Mouse (Mus musculus) thymus, postnatal 36 days (tissue): Measurements from ENCODE around the gene Vim.

Experiments used
- DNase-seq, 2 experiments: peaks; one replicate each; pipeline ENCODE4 v3.0.0; 2022; ENCODE audit warnings: mixed read lengths in 2 of 2

Vim gene

DNA sequence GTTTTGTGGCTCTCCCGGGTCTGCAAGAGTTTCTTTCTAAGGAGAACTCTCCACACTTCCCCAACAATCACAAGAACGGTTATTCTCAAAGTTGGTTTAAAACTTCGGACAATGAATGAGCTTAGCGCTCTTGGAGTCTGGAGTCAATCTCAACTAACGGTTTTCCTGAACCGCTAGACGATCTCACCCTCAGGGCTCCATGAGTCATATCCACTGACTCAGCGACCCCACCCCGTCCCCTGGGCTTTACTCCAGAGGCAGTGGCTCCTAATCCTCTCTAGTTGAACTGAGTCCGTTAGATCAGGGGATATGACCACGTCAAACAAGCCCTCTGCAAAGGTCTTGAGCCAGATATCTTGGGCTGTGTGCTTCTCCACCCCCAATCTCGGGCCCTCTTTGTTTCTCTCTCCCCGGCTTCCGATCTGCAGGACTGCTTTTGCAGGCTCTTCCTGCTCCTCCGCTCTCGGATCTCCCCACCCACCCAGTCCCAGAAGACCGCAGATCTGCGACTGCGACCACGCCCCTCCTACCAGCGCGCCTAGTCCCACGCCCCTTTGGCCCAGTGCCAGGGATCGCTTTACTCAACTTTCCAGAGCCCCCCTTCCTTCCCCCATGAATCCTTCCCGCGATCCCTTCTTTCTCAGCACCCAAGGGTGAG is at the start of gene Vim:
Gene Vim (plus strand): TSS at position 520 of the 658 bp plus-strand sequence.
- DNase-seq, result peak; percentile 87

DNA sequence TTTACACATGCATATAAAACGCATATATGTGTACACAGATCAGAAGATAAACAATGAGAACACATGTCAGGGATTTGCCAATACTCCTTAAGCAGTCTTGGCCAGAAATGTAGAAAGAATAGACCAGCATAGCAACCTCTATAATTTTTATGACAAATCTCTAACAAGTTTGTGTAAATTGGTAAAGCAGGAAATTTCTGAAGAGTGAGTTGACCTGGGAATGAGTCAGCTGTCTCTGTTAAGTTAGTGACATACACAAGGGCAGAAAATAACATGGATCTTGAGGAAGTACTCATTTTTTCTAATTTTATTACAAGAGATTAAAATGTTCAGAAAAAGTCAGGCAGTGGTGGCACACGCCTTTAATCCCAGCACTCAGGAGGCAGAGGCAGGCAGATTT is 47.5 kb upstream of the Vim start:
- no peak for DNase-seq

GRCm38 (mm10) chr2:13527125-13527524 is 46.6 kb upstream of the Vim start:
- DNase-seq, result no peak

GRCm38 (mm10) chr2:13527531-13527930 is 46.2 kb upstream of the Vim start:
- no peak for DNase-seq

DNA sequence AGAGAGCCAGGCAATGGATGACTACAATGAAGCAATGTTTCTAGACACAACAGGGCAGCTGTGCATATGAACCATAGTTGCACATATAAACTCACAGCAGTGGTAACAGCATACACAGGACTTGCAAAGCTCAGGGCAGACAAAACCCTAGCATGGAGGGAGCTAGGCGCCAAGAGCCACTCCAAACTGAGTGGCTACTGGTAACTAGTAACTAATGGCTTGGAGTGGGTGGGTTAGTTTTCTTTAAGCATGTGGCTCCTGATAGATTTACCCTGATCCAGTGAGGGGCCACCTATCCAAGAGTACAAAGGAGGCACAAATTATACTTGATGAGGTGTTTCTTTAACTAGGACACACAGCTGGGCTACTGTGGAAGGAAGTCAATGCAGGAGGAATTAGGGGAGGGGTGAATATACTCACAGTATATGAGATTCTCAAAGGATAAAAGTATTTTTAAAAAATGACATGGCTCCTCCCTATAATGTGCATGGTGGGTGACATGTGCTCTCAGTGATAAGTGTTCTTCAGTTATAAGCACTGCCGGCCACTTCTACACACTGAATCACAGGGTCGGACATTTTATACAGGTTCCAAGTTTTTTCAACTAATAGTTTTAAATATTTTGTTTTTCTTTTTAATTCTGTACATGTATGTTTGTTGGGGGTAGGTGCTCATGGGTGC is 44.3 kb upstream of the Vim start:
- DNase-seq, result no peak

DNA sequence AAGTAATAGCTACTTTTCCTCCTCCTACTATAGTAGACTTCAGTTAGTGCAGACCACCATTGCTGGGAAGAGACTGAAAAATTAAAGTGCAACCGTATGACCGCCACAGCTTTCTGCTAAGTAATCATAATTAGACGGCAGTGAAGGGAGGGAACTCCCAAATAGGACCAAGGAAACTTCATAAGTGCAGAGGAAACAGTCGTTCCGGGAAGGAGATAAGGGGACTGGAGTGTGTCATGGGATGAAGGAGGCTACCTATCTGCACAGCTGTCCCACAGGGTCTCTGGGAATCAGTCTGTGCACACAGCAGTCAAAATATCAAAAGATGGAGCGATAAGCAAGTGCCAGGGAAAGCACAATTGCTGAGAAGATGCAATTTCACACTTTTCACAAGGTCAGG is 43.1 kb upstream of the Vim start:
- no peak for DNase-seq

DNA sequence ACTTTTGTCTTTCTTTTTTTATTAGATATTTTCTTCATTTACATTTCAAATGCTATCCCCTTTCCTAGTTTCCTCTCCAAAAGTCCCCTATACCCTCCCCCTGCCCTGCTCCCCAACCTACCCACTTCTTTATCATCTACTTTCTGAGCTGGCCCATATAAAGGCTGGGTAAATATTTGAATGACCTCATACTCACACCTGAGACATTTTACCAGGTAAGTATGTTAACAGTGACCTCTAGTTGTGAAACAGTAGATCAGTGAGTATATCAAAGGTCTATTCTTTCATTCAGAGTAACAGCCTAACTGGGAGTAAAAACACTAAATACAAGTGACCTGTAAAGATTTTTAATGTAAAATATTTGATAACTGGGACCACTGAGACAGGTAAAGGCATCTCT is 37.0 kb upstream of the Vim start:
- DNase-seq, result no peak

GRCm38 (mm10) chr2:13537733-13538132 is 36.0 kb upstream of the Vim start:
- DNase-seq, result peak; percentile 58 to 59

DNA sequence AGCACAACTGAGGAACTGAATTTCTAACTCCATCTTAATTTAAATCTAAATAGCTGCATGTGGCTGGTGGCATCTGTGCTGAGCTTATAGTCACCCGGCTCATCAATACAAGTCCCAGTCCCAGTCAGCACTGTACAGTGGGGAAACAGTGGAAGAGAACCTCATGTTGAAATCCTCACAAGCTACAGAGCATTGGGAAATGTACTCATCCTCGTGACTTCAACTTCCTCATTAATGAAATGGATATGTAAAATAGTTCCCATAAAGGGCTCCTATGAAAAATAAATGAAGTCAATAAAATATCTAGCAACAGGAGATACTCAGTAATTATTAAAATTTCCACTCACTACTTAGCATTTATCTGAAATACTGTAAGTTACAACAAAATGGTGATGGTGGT is 35.5 kb upstream of the Vim start:
- no peak for DNase-seq

GRCm38 (mm10) chr2:13538704-13539377 is 34.9 kb upstream of the Vim start:
- no peak for DNase-seq

GRCm38 (mm10) chr2:13539860-13540259 is 33.9 kb upstream of the Vim start:
- DNase-seq, result no peak

DNA sequence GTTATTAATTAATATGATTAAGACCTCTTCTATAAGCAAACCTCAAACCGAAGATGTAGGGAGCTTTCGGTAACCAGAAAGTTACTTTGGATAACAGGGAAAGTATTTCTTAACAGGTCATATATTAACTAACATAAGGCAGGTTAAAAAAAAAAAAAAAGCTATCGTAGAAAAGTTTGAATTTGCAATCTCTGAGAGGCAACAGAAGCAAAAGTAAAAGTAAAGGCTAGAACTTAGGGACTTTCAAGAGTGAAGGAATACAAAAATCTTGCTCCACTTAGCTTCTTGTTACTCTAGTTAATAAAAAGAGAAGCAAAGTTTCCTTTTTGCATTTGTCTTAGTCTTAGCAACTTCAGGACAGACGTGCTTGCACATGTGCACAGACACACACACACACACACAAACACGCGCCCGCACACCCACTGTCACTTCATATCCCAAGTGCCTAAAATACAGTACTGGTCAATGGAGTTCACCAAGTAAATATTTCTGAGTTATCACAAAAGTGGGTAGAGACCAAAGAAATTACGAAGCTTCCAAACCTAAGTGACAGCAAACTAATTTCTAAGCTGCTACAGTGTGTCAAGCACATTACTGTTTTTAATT is 30.1 kb upstream of the Vim start:
- no peak for DNase-seq

DNA sequence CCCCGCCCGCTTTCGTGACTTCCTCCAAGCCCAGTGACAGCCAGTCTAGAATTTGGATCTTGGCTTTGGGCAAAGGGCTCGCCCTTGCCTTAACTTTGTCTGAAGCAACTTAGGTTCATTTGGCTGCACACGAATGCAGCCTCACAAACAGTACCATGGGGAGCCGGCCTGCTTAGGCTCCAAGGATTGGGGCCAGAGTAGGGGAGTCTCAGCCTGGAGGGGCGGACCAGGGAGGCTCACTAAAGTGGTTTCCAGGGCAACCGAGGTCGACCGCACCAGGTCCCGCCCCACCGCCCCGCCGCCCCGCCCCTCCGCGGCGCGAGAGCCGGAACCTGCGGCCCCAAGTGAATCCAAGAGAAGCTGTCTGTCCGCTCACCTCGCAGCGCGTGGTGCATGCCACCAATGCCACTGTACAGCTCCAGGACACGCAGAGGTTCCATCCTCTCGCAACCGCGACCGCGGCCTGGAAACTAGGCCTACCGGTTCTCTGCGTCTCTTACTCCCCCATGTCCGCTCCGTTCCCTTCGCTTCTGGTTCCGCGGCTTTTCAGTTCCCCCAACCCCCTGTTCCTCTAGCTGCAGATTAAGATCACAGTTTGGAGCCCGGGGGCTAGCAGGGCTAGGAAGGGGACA is 29.4 kb upstream of the Vim start, which contains the start of gene Trdmt1:
Gene Trdmt1 (minus strand): TSS at position 476 of the 632 bp plus-strand sequence.
- peak; percentile 81 to 82 for DNase-seq

GRCm38 (mm10) chr2:13548749-13549148 is 25.0 kb upstream of the Vim start:
- no peak for DNase-seq

DNA sequence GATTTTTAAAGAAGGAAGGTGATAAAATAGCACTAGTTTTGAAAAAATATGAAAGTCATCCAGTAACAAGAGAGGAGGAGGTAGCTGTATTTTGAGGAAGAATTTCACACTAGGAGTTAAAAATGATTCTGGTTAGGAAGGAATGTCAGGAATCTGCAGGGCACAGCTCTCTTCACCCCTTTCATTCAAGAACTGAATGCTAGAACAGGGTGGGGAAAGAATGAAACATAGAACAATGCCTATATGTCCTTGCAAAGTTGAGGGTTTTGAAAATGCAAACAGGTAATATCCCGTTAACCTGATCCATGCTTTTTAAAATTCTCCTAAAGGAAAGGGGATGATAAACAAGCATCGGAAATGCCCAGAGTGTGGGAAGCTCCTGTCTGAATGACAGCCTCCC is 19.8 kb upstream of the Vim start:
- DNase-seq, result no peak

- DNase-seq, result no peak
These were observed 17.5 kb upstream of the Vim start for GRCm38 (mm10) chr2:13556239-13556638.

GRCm38 (mm10) chr2:13557145-13558030 is 16.3 kb upstream of the Vim start:
- DNase-seq, result no peak

GRCm38 (mm10) chr2:13558607-13559262 is 15.0 kb upstream of the Vim start:
- no peak for DNase-seq

- DNase-seq, result no peak
These were observed 14.4 kb upstream of the Vim start for GRCm38 (mm10) chr2:13559303-13559702.

DNA sequence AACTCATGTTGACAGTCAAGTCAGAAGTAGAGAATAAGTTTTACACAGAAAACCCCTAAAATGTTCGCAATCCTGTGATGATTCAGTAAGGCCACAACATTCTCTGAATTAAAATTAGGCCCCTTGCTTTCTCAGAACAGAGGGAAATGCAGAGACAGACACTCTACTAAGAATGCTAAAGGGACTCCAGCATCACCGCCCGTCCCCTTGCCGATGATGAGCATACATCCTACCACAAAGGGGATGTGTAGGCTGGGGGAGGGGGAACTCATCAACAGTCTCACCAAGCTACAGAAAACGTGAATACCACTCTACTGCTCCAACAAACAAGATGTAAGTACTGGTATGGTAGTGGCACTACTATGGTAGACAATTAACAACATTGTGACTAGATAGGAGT is 14.0 kb upstream of the Vim start:
- no peak for DNase-seq

DNA sequence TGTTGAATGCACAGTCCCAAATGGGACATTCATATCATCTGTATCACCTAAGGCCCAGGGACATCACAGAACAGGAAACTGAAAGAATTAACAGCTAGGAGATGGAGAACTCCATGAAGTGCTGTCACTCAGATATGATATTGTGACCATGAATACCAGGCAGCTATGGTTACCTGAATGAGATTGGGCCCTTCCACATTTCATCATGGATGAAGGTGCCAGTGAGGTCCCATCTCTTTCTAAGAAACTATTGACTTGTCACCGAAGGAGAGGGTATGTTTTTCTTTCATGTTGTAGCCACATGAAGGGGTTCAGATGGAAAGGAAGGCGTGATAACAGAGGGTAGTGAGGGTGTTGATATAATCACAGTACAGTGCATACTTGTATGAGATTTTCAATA is 13.3 kb upstream of the Vim start:
- no peak for DNase-seq

DNA sequence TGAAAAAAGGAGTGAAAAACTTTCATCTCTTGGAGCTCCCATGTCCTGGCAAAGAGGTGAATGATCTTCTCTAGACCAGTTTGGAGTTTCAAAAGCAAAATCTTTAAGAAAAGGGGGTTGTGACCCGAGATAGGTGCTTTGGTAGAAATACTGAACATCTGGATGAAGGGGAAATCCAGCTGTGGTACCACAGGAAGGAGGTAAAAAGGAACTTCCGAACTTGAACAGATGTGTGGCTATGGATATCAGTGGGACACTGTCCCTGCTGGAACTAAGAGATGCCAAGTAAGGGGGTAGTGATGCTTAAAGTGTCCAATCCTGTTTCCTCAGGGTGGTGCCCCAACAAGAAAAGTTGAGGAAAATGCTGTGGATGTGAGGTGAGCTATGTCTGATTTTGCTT is 3.6 kb upstream of the Vim start:
- DNase-seq, result no peak
